Comparison of ENCODE assay signal across 9 mouse cellular contexts in genomic region chr6:119846751-119847517, GRCm38 (mm10). TPM values are rescaled to one million over a fixed set of nuclear protein-coding genes. Genes with fewer than 3 reads are reported as not detected.
DNase-seq lines count a peak whose midpoint lies in the region; ATAC-seq and TF ChIP-seq lines count a peak whose summit lies in the region.
"Had no signal": no experiment of that assay in that cellular context is flagged by ENCODE, and none has a peak within 500 bp of the region (broad histone marks: within the 10 kb centered on the region; RNA-seq: fewer than 3 reads in every experiment).

No protein-coding gene starts in this region.

- H3K4me3 ChIP-seq in thymus, adult 2 months (ENCODE audit: control insufficient read depth, insufficient read depth, low read length) = peak overlapping the region; percentile 78; the same call in 1 of the 2 replicates
- peak overlapping the region; percentile 72 for H3K4me3 ChIP-seq in intestine, embryonic 15.5 days (replicated peaks)
- peak overlapping the region; percentile 72 for H3K4me3 ChIP-seq in olfactory bulb, adult 2 months (ENCODE audit: insufficient read depth, low read depth, low read length)

- TF ChIP-seq POLR2A in thymus, adult 2 months (IDR thresholded peaks at IDR 0.05; ENCODE audit: control insufficient read depth, extremely low read depth, insufficient read depth, low read length, poor library complexity) = no peak
- no peak for TF ChIP-seq POLR2A in olfactory bulb, adult 2 months (IDR thresholded peaks at IDR 0.05; ENCODE audit: insufficient read depth, low read depth, low read length)

- H3K36me3 ChIP-seq in thymus, adult 2 months (ENCODE audit: control insufficient read depth, insufficient read depth, low read length) = no peaks in the 10 kb centered on the region
- H3K36me3 ChIP-seq in intestine, embryonic 15.5 days = no peaks in the 10 kb centered on the region

- no peaks in the 10 kb centered on the region for H3K9me3 ChIP-seq in intestine, embryonic 15.5 days

- peak overlapping the region; percentile 71 for H3K9ac ChIP-seq in intestine, embryonic 15.5 days

- TF ChIP-seq CTCF in thymus, adult 2 months (IDR thresholded peaks at IDR 0.05; ENCODE audit: borderline replicate concordance, control insufficient read depth, extremely low read depth, insufficient read depth, low read length, poor library complexity) = no peak
- TF ChIP-seq CTCF in olfactory bulb, adult 2 months (IDR thresholded peaks at IDR 0.05; ENCODE audit: insufficient read depth, low read depth, low read length) = no peak

- ATAC-seq in intestine, embryonic 15.5 days = no peak

- 60% methylated on average over 11 of the region's 11 CpGs for WGBS in thymus, adult 2 months
- 24% methylated on average over 11 of the region's 11 CpGs for WGBS in intestine, embryonic 15.5 days
- WGBS in olfactory bulb, adult 2 months = 32% methylated on average over 11 of the region's 11 CpGs

- peak overlapping the region; percentile 80 for H3K4me2 ChIP-seq in intestine, embryonic 15.5 days (replicated peaks)

- H3K4me1 ChIP-seq in thymus, adult 2 months (replicated peaks; ENCODE audit: control insufficient read depth, insufficient read depth, low read length) = peaks cover 10% of the 10 kb centered on the region
- no peaks in the 10 kb centered on the region for H3K4me1 ChIP-seq in intestine, embryonic 15.5 days (replicated peaks)
- H3K4me1 ChIP-seq in olfactory bulb, adult 2 months (ENCODE audit: control insufficient read depth, insufficient read depth, low read length) = no peaks in the 10 kb centered on the region

- H3K27ac ChIP-seq in thymus, adult 2 months (ENCODE audit: control insufficient read depth, insufficient read depth, low read length) = no peak overlapping the region
- H3K27ac ChIP-seq in intestine, embryonic 15.5 days = no peak overlapping the region
- H3K27ac ChIP-seq in olfactory bulb, adult 2 months (ENCODE audit: insufficient read depth, low read depth, low read length) = no peak overlapping the region

- peak; percentile 14 for DNase-seq in embryo, embryonic 11 days
- no peak for DNase-seq in embryo, embryonic 10 days (ENCODE audit: low spot score)
- DNase-seq in thymus, adult 2 months = no peak
- no peak for DNase-seq in thymus, postnatal 36 days
- DNase-seq in spleen, adult 12 weeks (ENCODE audit: low spot score) = no peak
- no peak for DNase-seq in right cerebral cortex, adult 18-20 months

- H3K27me3 ChIP-seq in thymus, adult 2 months (ENCODE audit: control insufficient read depth, insufficient read depth, low read length) = no peaks in the 10 kb centered on the region
- H3K27me3 ChIP-seq in intestine, embryonic 15.5 days (replicated peaks) = no peaks in the 10 kb centered on the region
- H3K27me3 ChIP-seq: Patski had no signal

RNA-seq across cellular contexts. Expression of gene Erc1, which starts 1.0 kb away (rescaled TPM):
- 8.4 and 8.5 TPM in 2 replicates for polyA plus RNA-seq in thymus, adult 2 months (2012; rRNA removed)
- 13.7 and 14.4 TPM in 2 replicates for polyA plus RNA-seq in intestine, embryonic 15.5 days (2015; fragmentation: Nextera tagmentation; extraction: Ambion mirVana)
- not detected in 2 replicates for polyA plus RNA-seq in olfactory bulb, adult 2 months (2012; ENCODE audit: insufficient read depth, insufficient read length, low replicate concordance, missing spikeins)

RNA-seq across cellular contexts. Expression of gene Rad52, which starts 55.6 kb away (rescaled TPM):
- polyA plus RNA-seq in thymus, adult 2 months (2012; rRNA removed) = 74.1 and 74.5 TPM in 2 replicates
- 15.0 and 16.6 TPM in 2 replicates for polyA plus RNA-seq in intestine, embryonic 15.5 days (2015; fragmentation: Nextera tagmentation; extraction: Ambion mirVana)
- polyA plus RNA-seq in olfactory bulb, adult 2 months (2012; ENCODE audit: insufficient read depth, insufficient read length, low replicate concordance, missing spikeins) = not detected in 2 replicates

Comparison
In these comparisons a context has a peak if more than half of its experiments do, and no peak if none do; other contexts are left out.
1. RNA of gene Rad52, which starts 55.6 kb away (polyA plus RNA-seq): 74.1 to 74.5 TPM in thymus, adult 2 months and 15.0 to 16.6 TPM in intestine, embryonic 15.5 days; not detected in olfactory bulb, adult 2 months; every median in the first group is over 10 times any median in the second.
2. Peak in every context shown above with its lines, with median percentiles within 50 percentile points of each other: H3K4me3 ChIP-seq.